Mouse (Mus musculus) embryonic facial prominence, embryonic 11.5 days (tissue): ENCODE results near the gene Rtkn2. TPM values are rescaled to one million over a fixed set of nuclear protein-coding genes. Genes with fewer than 3 reads are reported as not detected.

Experiments
- ATAC-seq: fragments of 200-750 bp; cut with Nextera tagmentation; replicated peaks from 2 replicates; pipeline ENCODE4 v1.8.0; 2017; ENCODE audit warnings: low read depth; ENCODE audit not compliant: insufficient number of reproducible peaks, low FRiP score, low TSS enrichment
- DNase-seq: peaks from one replicate; pipeline ENCODE4 v3.0.0-alpha.2; 2015; ENCODE audit warnings: low spot score
- H3K27ac ChIP-seq: fragments of 300-500 bp; sonication (generic); replicated peaks from 2 replicates; pipeline ENCODE4 v1.5.1; 2014; ENCODE audit warnings: mild to moderate bottlenecking, low read depth, low read length, control low read depth
- H3K27me3 ChIP-seq: fragments of 300-500 bp; sonication (generic); 2 replicates; pipeline ENCODE4 v1.6.1; 2014; ENCODE audit warnings: mild to moderate bottlenecking, low read length, moderate library complexity, mixed read lengths; ENCODE audit not compliant: control insufficient read depth, insufficient read depth
- H3K36me3 ChIP-seq: fragments of 300-500 bp; sonication (generic); replicated peaks from 2 replicates; pipeline ENCODE4 v1.6.1; 2014; ENCODE audit warnings: low read depth, mild to moderate bottlenecking, low read length, moderate library complexity, mixed read lengths; ENCODE audit not compliant: control insufficient read depth, insufficient read depth
- H3K4me1 ChIP-seq: fragments of 300-500 bp; sonication (generic); 2 replicates; pipeline ENCODE4 v1.6.1; 2014; ENCODE audit warnings: low read length, mixed read lengths; ENCODE audit not compliant: control insufficient read depth, insufficient read depth
- H3K4me2 ChIP-seq: fragments of 300-500 bp; sonication (generic); 2 replicates; pipeline ENCODE4 v1.6.1; 2014; ENCODE audit warnings: low read depth, mild to moderate bottlenecking, control low read depth, low read length, moderate library complexity
- H3K4me3 ChIP-seq: fragments of 300-500 bp; sonication (generic); 2 replicates; pipeline ENCODE4 v1.5.1; 2014; ENCODE audit warnings: low read depth, low read length, control low read depth
- H3K9ac ChIP-seq: fragments of 300-500 bp; sonication (generic); replicated peaks from 2 replicates; pipeline ENCODE4 v1.6.1; 2014; ENCODE audit warnings: mild to moderate bottlenecking, control low read depth, low read length
- H3K9me3 ChIP-seq: fragments of 300-500 bp; sonication (generic); replicated peaks from 2 replicates; pipeline ENCODE4 v1.6.1; 2016; ENCODE audit warnings: mild to moderate bottlenecking, low read length, inconsistent platforms, mixed read lengths; ENCODE audit not compliant: control insufficient read depth
- WGBS: fragments of 180-500 bp; shearing (Covaris S2); extraction: QIAGEN DNeasy Blood & Tissue Kit; methylation state at CpG from one replicate; pipeline ENCODE4 v1.1.7; 2014; 5-methylcytosine and 5-hydroxymethylcytosine counted together
- polyA plus RNA-seq: library from polyadenylated mRNA; unstranded; fragments of >200 nt; fragmentation: Nextera tagmentation; extraction: Ambion mirVana; gene quantifications from 2 replicates; pipeline ENCODE4 v1.2.1, GENCODE M21; 2014

Gene Rtkn2
- polyA plus RNA-seq, 1 experiment from 2014 or later, result 14.2 TPM

DNA sequence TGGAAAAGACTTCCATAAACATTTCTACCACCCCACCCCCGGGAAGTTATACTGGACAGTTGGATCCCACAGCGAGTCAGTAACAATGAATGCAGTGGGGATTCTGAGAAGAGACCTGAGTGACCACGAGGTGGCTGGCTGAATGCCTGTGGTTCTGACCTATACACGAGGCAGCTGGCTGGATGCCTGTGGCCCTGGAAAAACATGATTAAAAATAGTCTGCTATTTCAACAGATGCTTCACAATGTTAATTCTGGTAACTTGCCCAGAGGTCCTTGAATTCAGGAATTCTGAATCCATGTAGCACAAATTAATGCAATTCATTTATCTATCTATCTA, 110.8 kb downstream of the Rtkn2 start:
- ATAC-seq (no peak), DNase-seq (no peak)
- H3K9ac ChIP-seq, result no peak overlapping the region
- H3K27ac ChIP-seq, result no peak overlapping the region
- WGBS, result 83% methylated on average over 4 of the region's 4 CpGs
- no peak overlapping the region for H3K4me2 ChIP-seq
- no peaks in the 10 kb centered on the region for H3K27me3 ChIP-seq
- no peaks in the 10 kb centered on the region; the same call in 1 of the 2 replicates for H3K36me3 ChIP-seq
- no peaks in the 10 kb centered on the region for H3K4me1 ChIP-seq
- H3K9me3 ChIP-seq, result no peaks in the 10 kb centered on the region
- H3K4me3 ChIP-seq, result no peak overlapping the region

DNA sequence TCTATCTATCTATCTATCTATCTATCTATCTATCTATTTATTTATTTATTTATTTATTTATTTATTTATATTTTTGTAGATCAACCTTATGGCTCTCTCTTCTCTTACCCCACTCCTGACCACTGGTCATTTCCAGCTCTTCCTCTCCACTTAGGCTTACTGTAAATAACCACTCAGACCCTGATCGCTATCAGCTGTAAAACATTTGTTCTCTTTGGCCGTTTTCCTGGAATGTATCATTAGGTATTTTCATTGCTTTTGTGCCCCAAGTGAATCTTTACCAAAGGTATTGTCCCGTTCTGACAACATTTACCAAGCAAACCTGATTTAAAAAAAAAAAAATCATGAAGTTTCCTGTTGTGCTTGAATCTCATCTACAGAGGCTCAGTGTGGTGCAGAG, 111.2 kb downstream of the Rtkn2 start:
- H3K27me3 ChIP-seq, result no peaks in the 10 kb centered on the region
- 90% methylated on average over 3 of the region's 3 CpGs for WGBS

DNA sequence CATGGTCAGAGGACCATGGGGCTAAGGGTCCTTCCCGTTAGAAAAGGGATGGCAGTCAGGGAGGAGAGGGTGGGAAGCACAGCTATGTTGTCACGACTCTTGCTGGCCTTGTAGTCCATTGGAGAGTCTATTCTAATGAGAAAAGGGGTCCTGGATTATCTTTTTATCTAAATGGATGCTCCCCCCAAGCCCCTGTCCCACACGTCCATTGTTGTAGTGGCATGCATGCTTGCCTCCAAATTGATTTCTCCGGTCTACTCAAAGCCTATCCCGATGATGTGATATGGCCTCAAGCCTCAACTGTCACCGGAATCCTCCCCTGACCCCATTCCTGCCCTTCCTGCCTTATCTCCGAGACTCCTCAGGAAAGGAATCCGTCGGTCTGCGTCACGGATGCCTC, 111.6 kb downstream of the Rtkn2 start:
- Histone ChIP-seq H3K9ac (no peak overlapping the region), H3K4me1 (no peaks in the 10 kb centered on the region), H3K27ac (no peak overlapping the region), H3K4me2 (no peak overlapping the region), H3K4me3 (no peak overlapping the region), H3K36me3 (no peaks in the 10 kb centered on the region; the same call in 1 of the 2 replicates), H3K27me3 (no peaks in the 10 kb centered on the region), H3K9me3 (no peaks in the 10 kb centered on the region)
- 79% methylated on average over 11 of the region's 11 CpGs for WGBS
- ATAC-seq (no peak), DNase-seq (no peak)

More for the DNA sequence above, 111.2 kb downstream of the Rtkn2 start:
- H3K4me2 ChIP-seq, result no peak overlapping the region
- H3K9ac ChIP-seq, result no peak overlapping the region
- no peaks in the 10 kb centered on the region for H3K9me3 ChIP-seq
- H3K27ac ChIP-seq, result no peak overlapping the region
- no peak for DNase-seq
- no peaks in the 10 kb centered on the region for H3K4me1 ChIP-seq
- no peaks in the 10 kb centered on the region; the same call in 1 of the 2 replicates for H3K36me3 ChIP-seq
- no peak overlapping the region for H3K4me3 ChIP-seq
- no peak for ATAC-seq

DNA sequence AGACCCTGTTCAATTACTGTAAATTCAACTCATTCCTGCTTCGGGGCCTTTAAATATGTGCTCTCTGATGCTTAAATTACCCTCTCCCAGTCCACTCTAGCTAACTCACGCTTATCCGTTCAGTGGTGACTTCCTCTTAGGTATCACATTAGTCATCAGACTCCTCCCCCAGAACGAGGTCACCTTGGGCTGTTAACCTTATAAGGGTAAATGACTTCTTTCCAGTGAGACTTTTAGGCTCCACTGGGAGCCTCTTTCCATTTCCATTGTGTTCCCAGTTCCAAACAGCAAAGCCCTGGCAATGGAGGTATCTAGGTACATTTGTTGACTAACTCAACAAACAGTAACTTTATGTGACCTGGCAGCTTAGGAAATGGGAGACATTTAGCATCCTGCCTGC, 112.5 kb downstream of the Rtkn2 start:
- DNase-seq (no peak), ATAC-seq (no peak)
- Histone ChIP-seq H3K36me3 (peaks cover 8% of the 10 kb centered on the region), H3K4me2 (no peak overlapping the region), H3K27me3 (no peaks in the 10 kb centered on the region), H3K4me1 (no peaks in the 10 kb centered on the region), H3K9ac (no peak overlapping the region), H3K4me3 (no peak overlapping the region), H3K9me3 (no peaks in the 10 kb centered on the region), H3K27ac (no peak overlapping the region)
- 79% methylated on average over 4 of the region's 4 CpGs for WGBS

DNA sequence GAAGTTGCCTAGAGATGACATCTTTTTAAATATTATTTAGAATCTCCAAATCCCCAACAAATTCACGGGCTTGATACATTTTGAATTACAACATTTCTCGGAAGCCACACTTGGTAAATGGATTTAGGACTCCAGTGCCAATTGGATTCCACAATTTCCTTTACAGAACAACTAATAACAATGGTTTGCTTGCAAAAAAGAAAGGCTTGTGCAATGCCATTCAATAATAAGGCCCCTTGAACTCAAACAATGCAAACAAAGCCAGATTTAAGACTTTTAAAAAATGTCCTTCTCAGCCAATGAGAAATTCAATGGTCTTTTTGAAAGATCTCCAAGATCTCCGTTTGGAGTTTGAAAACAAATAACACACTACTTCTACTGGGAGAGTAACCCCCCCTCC, 114.1 kb downstream of the Rtkn2 start:
- Histone ChIP-seq H3K36me3 (peaks cover 18% of the 10 kb centered on the region), H3K9me3 (no peaks in the 10 kb centered on the region), H3K4me1 (no peaks in the 10 kb centered on the region), H3K27me3 (no peaks in the 10 kb centered on the region), H3K27ac (no peak overlapping the region), H3K9ac (no peak overlapping the region), H3K4me2 (no peak overlapping the region), H3K4me3 (no peak overlapping the region)
- DNase-seq (no peak), ATAC-seq (no peak)
- WGBS, result 85% methylated on average over 3 of the region's 3 CpGs

DNA sequence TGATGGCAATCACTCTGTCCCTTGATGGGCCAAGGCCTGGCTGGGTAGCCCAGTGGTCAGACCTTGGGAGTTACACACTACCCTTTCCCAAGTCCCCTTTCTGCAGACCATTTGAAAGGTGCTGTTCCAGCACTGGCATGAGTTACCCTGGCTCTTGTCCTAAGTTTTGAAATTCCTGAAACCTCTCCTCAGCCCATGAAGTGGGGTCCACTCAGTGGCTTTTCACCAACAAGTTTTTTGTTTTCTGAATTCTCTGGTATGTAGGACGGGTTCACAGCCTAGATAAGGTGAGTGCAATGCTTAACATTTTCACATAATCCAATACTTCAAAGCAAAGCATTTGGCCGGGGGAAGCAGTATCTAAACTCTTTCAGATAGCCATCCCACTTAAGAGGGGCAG, 115.8 kb downstream of the Rtkn2 start:
- Histone ChIP-seq H3K4me1 (no peaks in the 10 kb centered on the region), H3K9me3 (no peaks in the 10 kb centered on the region), H3K27me3 (no peaks in the 10 kb centered on the region), H3K36me3 (peaks cover 18% of the 10 kb centered on the region), H3K4me3 (no peak overlapping the region), H3K4me2 (no peak overlapping the region), H3K27ac (no peak overlapping the region), H3K9ac (no peak overlapping the region)
- ATAC-seq (no peak), DNase-seq (no peak)
- WGBS, result 82% methylated on average over 2 of the region's 2 CpGs

DNA sequence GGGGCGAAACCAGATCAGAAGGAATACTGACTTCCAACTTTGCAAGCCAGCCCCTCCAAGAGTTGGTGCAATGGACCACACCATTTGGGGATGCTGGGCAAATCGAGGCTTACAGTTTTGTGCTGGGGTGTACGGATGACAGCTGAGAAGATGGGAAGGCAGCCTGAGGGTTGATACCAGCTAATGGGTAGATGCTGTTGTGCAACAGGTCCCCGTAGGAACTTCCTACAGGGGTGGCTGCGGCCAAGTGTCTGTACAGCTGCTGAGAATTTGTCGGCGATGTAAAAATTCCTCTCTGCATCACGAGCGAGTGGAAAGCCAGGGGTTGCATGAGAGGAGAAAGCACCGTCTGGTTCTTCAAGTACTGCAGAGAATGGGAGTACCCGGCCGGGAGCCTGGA, 117.0 kb downstream of the Rtkn2 start:
- Histone ChIP-seq H3K4me1 (no peaks in the 10 kb centered on the region), H3K4me3 (no peak overlapping the region), H3K27ac (no peak overlapping the region), H3K36me3 (peaks cover 18% of the 10 kb centered on the region), H3K27me3 (no peaks in the 10 kb centered on the region), H3K4me2 (no peak overlapping the region), H3K9me3 (no peaks in the 10 kb centered on the region), H3K9ac (no peak overlapping the region)
- 97% methylated on average over 12 of the region's 12 CpGs for WGBS
- no peak for ATAC-seq
- DNase-seq, result no peak

DNA sequence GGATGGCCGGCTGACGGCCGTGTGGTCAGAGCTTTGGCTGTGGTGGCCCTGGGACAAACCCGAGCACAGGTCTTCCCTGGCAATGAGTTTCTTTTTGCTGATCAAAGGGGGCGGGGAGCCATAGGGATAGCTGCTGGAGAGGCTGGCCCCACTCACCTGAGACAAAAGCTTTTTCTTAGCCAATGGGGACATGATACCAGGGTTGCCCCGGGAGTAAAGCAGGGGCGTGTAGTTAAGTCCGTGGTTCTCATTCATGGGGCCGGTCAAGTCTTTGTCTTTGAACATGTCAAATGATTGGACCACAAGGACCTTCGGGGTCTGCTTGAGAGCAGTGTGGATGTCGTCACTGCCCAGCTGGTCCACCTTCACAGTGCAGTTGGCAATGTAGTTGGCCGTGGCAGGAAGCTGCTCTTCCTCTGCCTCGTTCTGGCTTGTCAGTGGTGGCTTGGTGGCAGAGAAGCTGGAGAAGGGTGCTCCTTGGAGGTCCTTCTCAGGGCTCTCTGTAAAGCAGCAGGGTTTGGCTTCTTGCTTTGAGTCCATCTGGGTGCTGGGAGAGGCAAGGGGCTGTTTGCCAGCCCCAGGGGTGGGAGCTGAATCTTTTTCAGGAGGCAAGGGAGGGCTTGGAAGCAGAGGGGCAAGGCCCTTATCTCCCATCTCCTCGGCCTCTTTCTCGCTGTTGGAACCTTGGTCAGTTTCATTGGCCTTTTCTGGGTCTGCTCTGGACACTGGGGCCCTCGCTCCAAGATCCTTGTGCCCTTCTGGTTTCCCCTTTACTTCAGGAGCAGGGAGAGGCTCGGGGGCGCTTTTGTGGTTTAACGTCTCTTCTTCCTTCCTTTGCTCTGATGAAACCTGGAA, 118.7 kb downstream of the Rtkn2 start:
- ATAC-seq (no peak), DNase-seq (no peak)
- Histone ChIP-seq H3K27me3 (no peaks in the 10 kb centered on the region), H3K9ac (no peak overlapping the region), H3K27ac (no peak overlapping the region), H3K4me1 (no peaks in the 10 kb centered on the region), H3K4me3 (no peak overlapping the region), H3K9me3 (no peaks in the 10 kb centered on the region), H3K4me2 (no peak overlapping the region), H3K36me3 (peaks cover 18% of the 10 kb centered on the region)
- 90% methylated on average over 19 of the region's 19 CpGs for WGBS
